Mouse (Mus musculus): Measurements from ENCODE around the gene Hexa. TPM values are rescaled to one million over a fixed set of nuclear protein-coding genes. Genes with fewer than 3 reads are reported as not detected.

The Hexa gene
- total and polyA plus RNA-seq, 3 experiments = 44.3 to 54.0 TPM; not detected in 1

- H3K27me3 ChIP-seq (ENCODE audit: control insufficient read depth in 1 of 2, insufficient read depth in 2 of 2, low read length in 2 of 2) = peaks cover 2 to 5% of the 10 kb centered on the region in 2 experiments; a peak in 2 of 4 replicates
- no peaks in the 10 kb centered on the region for H3K79me2 ChIP-seq (ENCODE audit: control insufficient read depth, insufficient read depth, low read length, poor library complexity)
- H3K36me3 ChIP-seq (ENCODE audit: control insufficient read depth in 1 of 2, insufficient read depth in 2 of 2, low read length in 2 of 2) = peaks cover 0 to 8% of the 10 kb centered on the region in 2 experiments; a peak in 2 of 4 replicates
- H3K4me3 ChIP-seq (ENCODE audit: control insufficient read depth in 1 of 2, insufficient read depth in 1 of 2, low read depth in 2 of 2, low read length in 2 of 2) = peak overlapping the region in 1 of 2 experiments; percentile 22; a peak in 2 of 4 replicates
- peak overlapping the region; percentile 25; the same call in 1 of the 2 replicates for H3K27ac ChIP-seq (ENCODE audit: control insufficient read depth, low read depth, low read length)
- DNase-seq (ENCODE audit: low read depth, low spot score) = peak; percentile 90
- TF ChIP-seq CTCF (IDR thresholded peaks at IDR 0.05 in 2 of 3, conservative IDR thresholded peaks at IDR 0.05 in 1 of 3; ENCODE audit: control insufficient read depth in 1 of 3, insufficient read depth in 1 of 3, low read depth in 2 of 3, low read length in 3 of 3, poor library complexity in 1 of 3, severe bottlenecking in 1 of 3) = no peak
- no peak for TF ChIP-seq KAT2A (conservative IDR thresholded peaks at IDR 0.05; ENCODE audit: low read depth, low read length)
- TF ChIP-seq MAFK (IDR thresholded peaks at IDR 0.05; ENCODE audit: borderline replicate concordance, low read depth, low read length) = 0 out of 2 replicates have a peak, but pooled peaks have one; percentile 9
- TF ChIP-seq TBP (IDR thresholded peaks at IDR 0.05; ENCODE audit: low read depth, low read length) = 0 out of 2 replicates have a peak, but pooled peaks have one; percentile 9
- TF ChIP-seq GATA1 (IDR thresholded peaks at IDR 0.05; ENCODE audit: low read depth, low read length) = peak; percentile 88
- TF ChIP-seq ELF1 (IDR thresholded peaks at IDR 0.05; ENCODE audit: low read depth, low read length) = peak; percentile 75
- no peak for TF ChIP-seq ZC3H11A (IDR thresholded peaks at IDR 0.05; ENCODE audit: low read depth, low read length)
- TF ChIP-seq SIN3A (IDR thresholded peaks at IDR 0.05; ENCODE audit: low read length) = peak; percentile 73
- peak; percentile 75; the same call in 1 of the 2 replicates for TF ChIP-seq MXI1 (IDR thresholded peaks at IDR 0.05; ENCODE audit: low read depth, low read length)
- peak; percentile 86 to 93 for TF ChIP-seq EP300 (IDR thresholded peaks at IDR 0.05; ENCODE audit: low read depth in 1 of 2, low read length in 2 of 2)
- peak; percentile 27; the same call in 1 of the 2 replicates for TF ChIP-seq MAX (IDR thresholded peaks at IDR 0.05; ENCODE audit: low read length)
- peak; percentile 87 for TF ChIP-seq MYC (IDR thresholded peaks at IDR 0.05; ENCODE audit: low read depth, low read length)
- peak; percentile 76 for TF ChIP-seq TCF12 (IDR thresholded peaks at IDR 0.05; ENCODE audit: low read depth, low read length)
- peak; percentile 98 for TF ChIP-seq RCOR1 (IDR thresholded peaks at IDR 0.05; ENCODE audit: low read depth, low read length)
- peak; percentile 52; the same call in 1 of the 2 replicates for TF ChIP-seq ETS1 (IDR thresholded peaks at IDR 0.05; ENCODE audit: low read depth, low read length)
- TF ChIP-seq JUND (IDR thresholded peaks at IDR 0.05; ENCODE audit: low read depth, low read length) = no peak
- TF ChIP-seq TAL1 (IDR thresholded peaks at IDR 0.05; ENCODE audit: low read length) = peak; percentile 68
- H3K4me1 ChIP-seq (ENCODE audit: control insufficient read depth in 1 of 2, insufficient read depth in 2 of 2, low read length in 2 of 2) = peaks cover 0 to 12% of the 10 kb centered on the region in 2 experiments; a peak in 1 of 4 replicates
- peak overlapping the region; percentile 43 for H3K9ac ChIP-seq (ENCODE audit: control insufficient read depth, low read depth, low read length, poor library complexity, severe bottlenecking)
- H3K9me3 ChIP-seq (replicated peaks; ENCODE audit: insufficient read depth, low read length) = no peaks in the 10 kb centered on the region
These were observed 50.5 kb downstream of the Hexa start for GRCm38 (mm10) chr9:59589703-59590439.

DNA sequence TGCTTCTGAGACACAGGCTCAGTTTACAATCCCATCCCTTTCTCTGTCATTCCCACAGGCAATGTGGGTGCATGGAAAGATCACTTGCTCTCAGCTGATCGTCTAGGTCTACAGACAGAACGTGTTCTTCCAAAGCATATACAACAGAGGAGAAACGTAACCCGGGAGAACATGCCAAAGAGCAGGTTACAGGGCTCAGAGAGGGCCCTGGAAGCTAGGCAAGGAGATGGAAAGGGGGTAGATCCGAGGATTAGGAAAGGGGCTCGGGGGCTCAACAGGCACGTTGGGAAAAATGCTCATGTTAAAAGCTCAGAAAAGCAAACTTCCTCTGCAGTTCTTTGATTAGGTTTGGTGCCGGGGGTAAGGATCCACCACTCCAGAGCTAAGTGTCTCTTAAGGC, 62.3 kb downstream of the Hexa start:
- H3K36me3 ChIP-seq (ENCODE audit: control insufficient read depth in 1 of 2, insufficient read depth in 2 of 2, low read length in 2 of 2) = no peaks in the 10 kb centered on the region
- no peaks in the 10 kb centered on the region for H3K4me1 ChIP-seq (ENCODE audit: control insufficient read depth in 1 of 2, insufficient read depth in 2 of 2, low read length in 2 of 2)
- H3K79me2 ChIP-seq (ENCODE audit: control insufficient read depth, insufficient read depth, low read length, poor library complexity) = no peaks in the 10 kb centered on the region
- no peaks in the 10 kb centered on the region for H3K9me3 ChIP-seq (replicated peaks; ENCODE audit: insufficient read depth, low read length)
- no peak overlapping the region for H3K9ac ChIP-seq (ENCODE audit: control insufficient read depth, low read depth, low read length, poor library complexity, severe bottlenecking)
- H3K4me3 ChIP-seq (ENCODE audit: control insufficient read depth in 1 of 2, insufficient read depth in 1 of 2, low read depth in 2 of 2, low read length in 2 of 2) = no peak overlapping the region
- no peak for TF ChIP-seq MAX (IDR thresholded peaks at IDR 0.05; ENCODE audit: low read length)
- no peak for TF ChIP-seq POLR2AphosphoS5 (IDR thresholded peaks at IDR 0.05; ENCODE audit: borderline replicate concordance, low read depth, low read length)
- no peak for TF ChIP-seq HCFC1 (IDR thresholded peaks at IDR 0.05; ENCODE audit: low read depth, low read length)
- no peak for TF ChIP-seq ELF1 (IDR thresholded peaks at IDR 0.05; ENCODE audit: low read depth, low read length)
- no peak for TF ChIP-seq POLR2A (IDR thresholded peaks at IDR 0.05; ENCODE audit: control insufficient read depth in 1 of 2, insufficient read depth in 1 of 2, low read depth in 1 of 2, low read length in 2 of 2, poor library complexity in 1 of 2)
- no peak for TF ChIP-seq MAFK (IDR thresholded peaks at IDR 0.05; ENCODE audit: borderline replicate concordance, low read depth, low read length)
- no peak for TF ChIP-seq MXI1 (IDR thresholded peaks at IDR 0.05; ENCODE audit: low read depth, low read length)
- TF ChIP-seq GABPA (IDR thresholded peaks at IDR 0.05; ENCODE audit: low read depth, low read length) = no peak
- no peak for TF ChIP-seq ZMIZ1 (IDR thresholded peaks at IDR 0.05; ENCODE audit: low read depth, low read length)
- TF ChIP-seq TCF12 (IDR thresholded peaks at IDR 0.05; ENCODE audit: low read depth, low read length) = no peak
- no peak for TF ChIP-seq KAT2A (conservative IDR thresholded peaks at IDR 0.05; ENCODE audit: low read depth, low read length)
- TF ChIP-seq CHD2 (IDR thresholded peaks at IDR 0.05; ENCODE audit: low read length) = no peak
- no peak overlapping the region for H3K27ac ChIP-seq (ENCODE audit: control insufficient read depth, low read depth, low read length)
- DNase-seq (ENCODE audit: low read depth, low spot score) = no peak
- peaks cover 0 to 4% of the 10 kb centered on the region in 2 experiments; a peak in 2 of 4 replicates for H3K27me3 ChIP-seq (ENCODE audit: control insufficient read depth in 1 of 2, insufficient read depth in 2 of 2, low read length in 2 of 2)
